Mouse (Mus musculus): ENCODE results near the gene Sass6. TPM values are rescaled to one million over a fixed set of nuclear protein-coding genes. Genes with fewer than 3 reads are reported as not detected.

The Sass6 gene
- polyA plus RNA-seq, 1 experiment from 2014 or later: 17.3 TPM

GRCm38 (mm10) chr3:116637693-116638476 lies 43.1 kb downstream of the Sass6 start:
- WGBS (ENCODE audit: insufficient replicate concordance): 71% methylated on average over 9 of the region's 9 CpGs
- no peak overlapping the region for H3K27ac ChIP-seq (ENCODE audit: low read length)
- no peak overlapping the region for H3K9ac ChIP-seq (ENCODE audit: low read depth, low read length)
- no peak for ATAC-seq (ENCODE audit: low read depth)
- no peak overlapping the region for H3K4me2 ChIP-seq (ENCODE audit: low read depth, low read length)
- no peak overlapping the region for H3K4me3 ChIP-seq (ENCODE audit: low read depth, low read length)
- H3K27me3 ChIP-seq (ENCODE audit: control insufficient read depth, insufficient read depth, low read depth, low read length): no peaks in the 10 kb centered on the region
- peaks cover 33% of the 10 kb centered on the region for H3K36me3 ChIP-seq (ENCODE audit: control insufficient read depth, insufficient read depth)
- H3K4me1 ChIP-seq (ENCODE audit: control insufficient read depth, low read depth, low read length): peaks cover 2% of the 10 kb centered on the region; the same call in 1 of the 2 replicates
- no peaks in the 10 kb centered on the region for H3K9me3 ChIP-seq (replicated peaks; ENCODE audit: control insufficient read depth, low read length)

GRCm38 (mm10) chr3:116638572-116638971 lies 43.8 kb downstream of the Sass6 start:
- no peak for ATAC-seq (ENCODE audit: low read depth)
- Histone ChIP-seq H3K9ac (ENCODE audit: low read depth, low read length) (no peak overlapping the region), H3K4me3 (ENCODE audit: low read depth, low read length) (no peak overlapping the region), H3K27me3 (ENCODE audit: control insufficient read depth, insufficient read depth, low read depth, low read length) (no peaks in the 10 kb centered on the region), H3K9me3 (replicated peaks; ENCODE audit: control insufficient read depth, low read length) (no peaks in the 10 kb centered on the region), H3K27ac (ENCODE audit: low read length) (no peak overlapping the region), H3K4me2 (ENCODE audit: low read depth, low read length) (no peak overlapping the region), H3K4me1 (ENCODE audit: control insufficient read depth, low read depth, low read length) (peaks cover 5% of the 10 kb centered on the region), H3K36me3 (ENCODE audit: control insufficient read depth, insufficient read depth) (peaks cover 38% of the 10 kb centered on the region)
- 86% methylated on average over 7 of the region's 7 CpGs for WGBS (ENCODE audit: insufficient replicate concordance)

- Histone ChIP-seq H3K27ac (ENCODE audit: low read length) (no peak overlapping the region), H3K36me3 (ENCODE audit: control insufficient read depth, insufficient read depth) (peaks cover 38% of the 10 kb centered on the region), H3K4me1 (ENCODE audit: control insufficient read depth, low read depth, low read length) (peaks cover 5% of the 10 kb centered on the region), H3K9ac (ENCODE audit: low read depth, low read length) (no peak overlapping the region), H3K4me2 (ENCODE audit: low read depth, low read length) (no peak overlapping the region), H3K9me3 (replicated peaks; ENCODE audit: control insufficient read depth, low read length) (no peaks in the 10 kb centered on the region), H3K4me3 (ENCODE audit: low read depth, low read length) (no peak overlapping the region), H3K27me3 (ENCODE audit: control insufficient read depth, insufficient read depth, low read depth, low read length) (no peaks in the 10 kb centered on the region)
- peak; percentile 71 for ATAC-seq (ENCODE audit: low read depth)
- WGBS (ENCODE audit: insufficient replicate concordance): 43% methylated on average over 1 of the region's 1 CpGs
Observed at GRCm38 (mm10) chr3:116640024-116640423, 45.2 kb downstream of the Sass6 start.

GRCm38 (mm10) chr3:116641811-116642371 lies 47.1 kb downstream of the Sass6 start:
- H3K27ac ChIP-seq (ENCODE audit: low read length): no peak overlapping the region
- H3K4me1 ChIP-seq (ENCODE audit: control insufficient read depth, low read depth, low read length): peaks cover 5% of the 10 kb centered on the region
- WGBS (ENCODE audit: insufficient replicate concordance): 80% methylated on average over 6 of the region's 6 CpGs
- H3K9me3 ChIP-seq (replicated peaks; ENCODE audit: control insufficient read depth, low read length): no peaks in the 10 kb centered on the region
- no peak overlapping the region for H3K4me3 ChIP-seq (ENCODE audit: low read depth, low read length)
- H3K9ac ChIP-seq (ENCODE audit: low read depth, low read length): no peak overlapping the region
- H3K27me3 ChIP-seq (ENCODE audit: control insufficient read depth, insufficient read depth, low read depth, low read length): no peaks in the 10 kb centered on the region
- H3K36me3 ChIP-seq (ENCODE audit: control insufficient read depth, insufficient read depth): peaks cover 42% of the 10 kb centered on the region
- no peak overlapping the region for H3K4me2 ChIP-seq (ENCODE audit: low read depth, low read length)
- no peak for ATAC-seq (ENCODE audit: low read depth)

- H3K36me3 ChIP-seq (ENCODE audit: control insufficient read depth, insufficient read depth): peaks cover 42% of the 10 kb centered on the region
- H3K4me3 ChIP-seq (ENCODE audit: low read depth, low read length): no peak overlapping the region
- H3K4me1 ChIP-seq (ENCODE audit: control insufficient read depth, low read depth, low read length): peaks cover 5% of the 10 kb centered on the region
Observed at GRCm38 (mm10) chr3:116642373-116642772, 47.6 kb downstream of the Sass6 start.

GRCm38 (mm10) chr3:116646387-116646786 lies 51.6 kb downstream of the Sass6 start:
- 86% methylated on average over 1 of the region's 1 CpGs for WGBS (ENCODE audit: insufficient replicate concordance)
- H3K27me3 ChIP-seq (ENCODE audit: control insufficient read depth, insufficient read depth, low read depth, low read length): no peaks in the 10 kb centered on the region
- no peak overlapping the region for H3K4me3 ChIP-seq (ENCODE audit: low read depth, low read length)
- H3K4me1 ChIP-seq (ENCODE audit: control insufficient read depth, low read depth, low read length): peaks cover 7% of the 10 kb centered on the region
- peaks cover 21% of the 10 kb centered on the region for H3K36me3 ChIP-seq (ENCODE audit: control insufficient read depth, insufficient read depth)
- ATAC-seq (ENCODE audit: low read depth): 0 out of 2 replicates have a peak, but pooled peaks have one; percentile 20
- no peak overlapping the region for H3K27ac ChIP-seq (ENCODE audit: low read length)
- H3K9ac ChIP-seq (ENCODE audit: low read depth, low read length): no peak overlapping the region
- H3K9me3 ChIP-seq (replicated peaks; ENCODE audit: control insufficient read depth, low read length): no peaks in the 10 kb centered on the region
- H3K4me2 ChIP-seq (ENCODE audit: low read depth, low read length): no peak overlapping the region

More at GRCm38 (mm10) chr3:116642373-116642772, 47.6 kb downstream of the Sass6 start:
- Histone ChIP-seq H3K4me2 (ENCODE audit: low read depth, low read length) (no peak overlapping the region), H3K27ac (ENCODE audit: low read length) (no peak overlapping the region), H3K27me3 (ENCODE audit: control insufficient read depth, insufficient read depth, low read depth, low read length) (no peaks in the 10 kb centered on the region), H3K9me3 (replicated peaks; ENCODE audit: control insufficient read depth, low read length) (no peaks in the 10 kb centered on the region), H3K9ac (ENCODE audit: low read depth, low read length) (no peak overlapping the region)
- 47% methylated on average over 2 of the region's 2 CpGs for WGBS (ENCODE audit: insufficient replicate concordance)
- ATAC-seq (ENCODE audit: low read depth): no peak

- Histone ChIP-seq H3K4me2 (ENCODE audit: low read depth, low read length) (no peak overlapping the region), H3K27ac (ENCODE audit: low read length) (no peak overlapping the region), H3K27me3 (ENCODE audit: control insufficient read depth, insufficient read depth, low read depth, low read length) (no peaks in the 10 kb centered on the region), H3K9ac (ENCODE audit: low read depth, low read length) (no peak overlapping the region), H3K36me3 (ENCODE audit: control insufficient read depth, insufficient read depth) (peaks cover 10% of the 10 kb centered on the region; the same call in 1 of the 2 replicates), H3K4me3 (ENCODE audit: low read depth, low read length) (no peak overlapping the region), H3K4me1 (ENCODE audit: control insufficient read depth, low read depth, low read length) (peaks cover 11% of the 10 kb centered on the region), H3K9me3 (replicated peaks; ENCODE audit: control insufficient read depth, low read length) (no peaks in the 10 kb centered on the region)
- no peak for ATAC-seq (ENCODE audit: low read depth)
- 78% methylated on average over 7 of the region's 7 CpGs for WGBS (ENCODE audit: insufficient replicate concordance)
Observed at GRCm38 (mm10) chr3:116648805-116649204, 54.0 kb downstream of the Sass6 start.

GRCm38 (mm10) chr3:116650698-116651097 lies 55.9 kb downstream of the Sass6 start:
- H3K9me3 ChIP-seq (replicated peaks; ENCODE audit: control insufficient read depth, low read length): no peaks in the 10 kb centered on the region
- H3K9ac ChIP-seq (ENCODE audit: low read depth, low read length): no peak overlapping the region
- no peak for ATAC-seq (ENCODE audit: low read depth)
- H3K4me3 ChIP-seq (ENCODE audit: low read depth, low read length): no peak overlapping the region
- H3K27me3 ChIP-seq (ENCODE audit: control insufficient read depth, insufficient read depth, low read depth, low read length): no peaks in the 10 kb centered on the region
- H3K4me1 ChIP-seq (ENCODE audit: control insufficient read depth, low read depth, low read length): peaks cover 13% of the 10 kb centered on the region
- 93% methylated on average over 9 of the region's 9 CpGs for WGBS (ENCODE audit: insufficient replicate concordance)
- peaks cover 6% of the 10 kb centered on the region; the same call in 1 of the 2 replicates for H3K36me3 ChIP-seq (ENCODE audit: control insufficient read depth, insufficient read depth)
- no peak overlapping the region for H3K4me2 ChIP-seq (ENCODE audit: low read depth, low read length)
- no peak overlapping the region for H3K27ac ChIP-seq (ENCODE audit: low read length)

- H3K36me3 ChIP-seq (ENCODE audit: control insufficient read depth, insufficient read depth): no peaks in the 10 kb centered on the region; the same call in 1 of the 2 replicates
- 70% methylated on average over 3 of the region's 3 CpGs for WGBS (ENCODE audit: insufficient replicate concordance)
- H3K4me2 ChIP-seq (ENCODE audit: low read depth, low read length): no peak overlapping the region
- H3K4me1 ChIP-seq (ENCODE audit: control insufficient read depth, low read depth, low read length): peaks cover 13% of the 10 kb centered on the region
- H3K4me3 ChIP-seq (ENCODE audit: low read depth, low read length): no peak overlapping the region
- ATAC-seq (ENCODE audit: low read depth): no peak
- H3K27me3 ChIP-seq (ENCODE audit: control insufficient read depth, insufficient read depth, low read depth, low read length): no peaks in the 10 kb centered on the region
- H3K9ac ChIP-seq (ENCODE audit: low read depth, low read length): no peak overlapping the region
- H3K9me3 ChIP-seq (replicated peaks; ENCODE audit: control insufficient read depth, low read length): no peaks in the 10 kb centered on the region
- no peak overlapping the region for H3K27ac ChIP-seq (ENCODE audit: low read length)
Observed at GRCm38 (mm10) chr3:116652033-116652446, 57.3 kb downstream of the Sass6 start.
